Mouse (Mus musculus) embryo, embryonic 10 days (tissue): ENCODE data around the gene Mogs.

Experiments
- DNase-seq: peaks from one replicate; pipeline ENCODE4 v3.0.0-alpha.2; 2015; ENCODE audit warnings: low spot score

Gene Mogs

DNA sequence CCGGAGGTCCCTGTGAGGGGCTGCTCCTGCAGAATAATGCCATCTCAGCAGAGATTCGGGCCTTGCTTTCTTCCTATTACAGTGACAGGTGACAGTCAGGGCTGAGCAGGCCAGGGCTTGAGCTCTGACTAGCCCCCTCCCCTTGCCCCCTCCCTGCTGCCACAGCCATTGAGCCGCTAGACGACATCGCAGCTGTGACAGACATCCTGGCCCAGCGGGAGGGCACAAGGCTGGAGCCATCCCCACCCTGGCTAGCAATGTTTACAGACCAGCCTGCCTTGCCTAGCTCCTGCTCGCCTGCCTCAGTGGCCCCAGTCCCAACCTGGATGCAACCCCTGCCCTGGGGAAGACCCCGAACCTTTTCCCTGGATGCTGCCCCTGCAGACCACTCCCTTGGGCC is 36.4 kb downstream of the Mogs start:
- DNase-seq, result no peak

DNA sequence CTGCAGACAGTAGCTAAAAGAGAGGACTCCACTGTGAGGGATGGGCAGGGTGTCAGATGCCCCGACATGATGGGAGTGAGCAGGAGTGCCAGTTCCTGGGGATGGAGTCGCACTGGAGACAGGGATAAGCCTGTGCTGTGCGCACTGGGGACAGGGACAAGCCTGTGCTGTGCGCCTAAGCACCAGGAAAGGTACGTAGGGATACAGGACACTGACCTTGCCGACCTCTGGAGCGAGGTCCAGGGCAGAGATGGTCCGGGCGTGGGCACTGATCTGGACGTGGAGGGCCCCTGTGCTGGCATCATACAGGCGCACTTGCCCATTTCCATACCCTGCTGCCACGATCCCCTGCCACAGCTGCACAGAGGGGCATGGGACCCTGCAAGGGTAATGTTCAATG is 37.7 kb downstream of the Mogs start:
- DNase-seq, result no peak

DNA sequence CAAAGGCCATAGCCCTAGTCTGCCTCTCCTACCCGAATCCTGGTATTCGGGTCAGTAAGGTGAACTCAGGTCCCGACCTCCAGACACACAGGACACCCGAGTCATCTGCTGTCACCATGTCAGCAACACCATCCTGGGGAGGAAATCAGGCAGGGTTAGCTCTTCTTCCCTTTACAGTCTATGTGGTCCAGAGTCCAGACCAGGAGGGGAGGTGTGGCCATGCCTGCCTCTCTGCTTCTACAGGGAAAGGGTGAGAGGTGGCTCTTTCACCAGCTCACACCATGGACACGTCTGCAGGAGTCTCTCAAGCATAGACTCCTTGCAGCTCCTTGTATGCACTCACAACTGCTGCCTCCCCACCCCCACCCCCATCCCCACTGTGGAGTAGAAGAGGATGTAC is 38.2 kb downstream of the Mogs start:
- DNase-seq, result no peak

DNA sequence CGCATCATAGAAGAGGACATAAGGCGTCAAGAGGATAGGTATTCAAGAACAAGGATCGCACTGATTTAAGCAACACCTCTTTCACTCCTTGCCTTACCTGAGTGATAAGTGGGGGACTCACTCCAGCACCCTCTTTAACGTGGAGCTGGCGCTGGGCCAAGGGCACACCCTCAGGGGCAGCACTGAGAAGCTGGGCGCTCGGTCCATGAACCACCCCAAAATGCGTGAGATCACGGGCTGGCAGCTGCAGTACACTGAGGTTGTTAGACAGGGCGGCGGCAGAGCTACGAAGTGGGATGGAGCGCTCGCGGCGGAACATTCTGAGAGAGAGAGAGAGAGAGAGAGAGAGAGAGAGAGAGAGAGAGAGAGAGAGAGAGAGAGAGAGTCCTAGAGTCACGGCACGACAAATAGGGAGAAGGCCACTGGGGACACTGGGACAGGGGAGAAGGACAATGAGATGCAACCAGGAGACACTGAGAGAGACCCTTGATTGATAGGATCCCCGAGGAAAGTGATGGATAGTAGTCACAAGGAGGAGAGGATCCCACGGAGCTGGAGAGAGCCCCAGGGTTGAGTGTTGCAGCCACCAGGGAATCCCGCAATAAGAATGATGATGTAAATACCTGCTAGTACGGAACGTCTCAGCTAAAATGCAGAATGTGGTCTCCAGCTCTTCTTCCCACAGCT is 40.4 kb downstream of the Mogs start:
- no peak for DNase-seq

DNA sequence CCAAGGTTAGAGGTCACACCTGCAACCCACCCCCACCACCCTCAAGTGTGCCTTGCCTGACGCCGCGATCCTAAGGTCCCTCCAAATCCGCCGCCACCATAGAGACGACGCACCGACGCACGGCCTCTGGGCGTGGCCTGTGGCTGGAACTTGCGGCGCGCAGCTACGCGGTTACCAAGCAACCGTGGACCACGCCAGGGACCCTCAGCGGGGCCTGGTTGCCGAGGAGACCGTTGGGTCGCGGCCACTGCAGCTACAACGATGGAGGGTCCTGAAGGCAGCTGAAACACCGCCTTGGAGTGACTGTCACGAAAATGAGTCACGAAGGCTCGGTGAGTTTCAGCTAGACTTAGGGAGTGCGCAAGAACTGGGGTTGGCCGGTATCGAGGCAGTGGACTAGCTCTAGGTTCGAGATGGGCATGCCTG is 41.0 kb downstream of the Mogs start, which contains the start of the genes Wdr54 and 1700003E16Rik:
TSS of gene Wdr54 (minus strand) at position 139 of the 426 bp plus-strand sequence.
TSS of gene 1700003E16Rik (plus strand) at position 146 of the 426 bp plus-strand sequence.
- DNase-seq, result peak; percentile 97

DNA sequence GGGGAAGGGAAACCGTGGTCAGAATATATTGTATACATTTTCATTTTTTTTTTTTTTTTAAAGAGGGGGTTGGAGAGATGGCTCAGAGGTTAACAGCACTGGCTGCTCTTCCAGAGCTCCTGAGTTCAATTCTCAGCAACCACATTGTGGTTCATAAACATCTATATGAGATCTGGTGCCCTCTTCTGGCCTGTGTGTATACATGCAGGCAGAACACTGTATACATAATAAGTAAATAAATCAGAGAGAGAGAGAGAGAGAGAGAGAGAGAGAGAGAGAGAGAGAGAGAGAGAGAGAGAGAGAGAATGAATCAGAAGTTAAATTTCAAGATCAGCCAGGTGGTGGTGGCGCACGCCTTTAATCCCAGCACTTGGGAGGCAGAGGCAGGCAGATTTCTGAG is 44.2 kb downstream of the Mogs start:
- peak; percentile 88 for DNase-seq

DNA sequence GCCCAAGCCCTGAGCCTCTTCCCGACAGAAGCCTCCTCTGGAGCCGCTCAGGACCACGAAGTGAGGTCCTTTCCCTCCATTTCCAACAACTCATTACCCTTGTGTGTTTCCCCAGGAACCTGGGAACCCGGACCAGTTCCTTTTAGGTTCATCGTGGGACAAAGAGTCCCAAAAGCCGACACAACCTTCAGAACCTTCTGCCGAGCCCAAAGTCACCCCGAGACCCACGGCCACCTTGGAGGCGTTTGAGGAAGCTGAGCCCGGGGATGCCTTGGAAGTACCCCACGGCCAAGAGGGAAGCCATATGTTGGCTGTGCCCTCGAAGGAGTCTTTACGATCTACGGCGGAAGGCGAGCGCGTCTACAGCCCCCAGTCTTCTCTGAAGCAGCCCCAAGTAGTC is 46.1 kb downstream of the Mogs start:
- DNase-seq, result no peak

DNA sequence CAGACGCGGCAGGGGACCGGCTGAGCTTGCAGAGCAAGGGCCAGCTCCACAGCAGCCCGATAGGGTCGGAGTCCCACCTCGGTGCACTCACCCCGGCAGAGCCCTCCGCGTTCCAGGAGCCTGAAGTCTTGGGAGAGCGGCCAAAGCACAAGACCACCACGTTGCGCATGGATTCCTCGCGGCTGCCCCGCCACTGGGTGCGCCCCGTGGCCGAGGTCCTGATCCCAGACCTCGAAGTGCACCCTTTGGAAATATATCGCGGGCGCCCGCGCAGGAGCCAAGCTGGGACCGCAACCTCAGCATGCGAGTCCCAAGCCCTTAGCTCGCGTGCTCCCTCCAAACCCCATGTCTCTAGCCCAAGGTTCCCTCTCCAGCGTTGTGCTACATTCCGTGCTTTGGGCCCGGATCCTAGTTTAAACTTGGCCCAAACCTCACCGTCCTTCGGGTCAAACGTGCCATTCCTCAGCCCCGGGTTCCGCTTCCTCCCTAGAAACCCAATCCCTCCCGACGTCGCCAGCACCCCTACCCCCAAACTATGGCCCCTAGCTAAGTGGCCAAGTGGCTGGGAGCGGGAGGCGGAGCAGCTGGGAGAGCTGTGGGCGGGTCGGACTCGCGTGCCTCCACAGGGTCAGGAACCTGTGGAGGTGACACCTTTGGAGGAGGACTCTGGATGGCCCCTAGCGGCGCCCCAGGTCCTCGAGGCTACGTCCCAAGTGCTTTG is 46.8 kb downstream of the Mogs start:
- DNase-seq, result peak; percentile 43

DNA sequence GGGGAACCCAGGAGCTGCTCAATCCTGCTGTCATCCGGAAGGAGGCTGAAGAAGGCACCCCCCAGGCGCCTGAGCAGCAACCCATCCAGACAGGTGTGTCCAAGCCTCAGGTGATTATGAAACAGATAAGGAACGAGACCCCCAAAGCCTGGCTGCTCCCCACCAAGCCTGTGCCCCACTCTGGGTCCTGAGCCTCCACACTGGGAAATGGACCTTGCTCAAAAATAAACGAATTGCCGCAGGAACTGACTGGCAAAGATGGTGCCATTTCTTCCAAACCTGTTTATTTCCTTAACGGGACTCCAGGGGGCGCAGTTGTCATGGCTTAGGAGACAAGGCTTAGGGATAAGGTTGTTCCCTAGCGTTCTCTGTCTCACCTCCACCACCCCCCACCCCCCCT is 47.4 kb downstream of the Mogs start:
- peak; percentile 84 for DNase-seq

DNA sequence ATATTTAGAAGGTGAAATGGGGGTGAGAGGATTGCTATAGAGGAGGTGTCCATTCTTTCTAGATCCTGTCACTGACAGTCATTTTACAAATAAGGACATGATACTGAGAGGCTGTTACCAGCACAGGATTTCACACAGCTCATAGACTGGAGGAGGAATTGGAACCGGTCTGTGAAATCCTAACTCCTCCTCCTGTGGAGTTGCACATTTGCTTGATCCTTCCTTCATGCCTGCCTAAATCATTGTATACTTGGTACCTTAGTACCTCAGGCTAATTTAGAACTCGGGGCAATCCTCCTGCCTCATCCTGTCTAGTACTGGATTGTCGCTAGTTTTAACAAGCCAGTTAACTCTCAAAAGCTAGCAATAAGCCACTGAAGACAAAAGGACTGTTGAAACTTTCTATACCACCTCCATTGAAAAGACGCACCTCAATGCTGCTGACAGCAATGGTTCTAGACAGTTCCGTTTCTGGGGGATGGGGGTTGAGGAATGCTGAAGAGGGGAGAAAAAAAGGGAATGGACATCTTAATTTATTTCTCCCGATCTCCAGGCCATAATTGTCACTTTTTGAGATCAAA is 49.8 kb downstream of the Mogs start:
- DNase-seq, result no peak

DNA sequence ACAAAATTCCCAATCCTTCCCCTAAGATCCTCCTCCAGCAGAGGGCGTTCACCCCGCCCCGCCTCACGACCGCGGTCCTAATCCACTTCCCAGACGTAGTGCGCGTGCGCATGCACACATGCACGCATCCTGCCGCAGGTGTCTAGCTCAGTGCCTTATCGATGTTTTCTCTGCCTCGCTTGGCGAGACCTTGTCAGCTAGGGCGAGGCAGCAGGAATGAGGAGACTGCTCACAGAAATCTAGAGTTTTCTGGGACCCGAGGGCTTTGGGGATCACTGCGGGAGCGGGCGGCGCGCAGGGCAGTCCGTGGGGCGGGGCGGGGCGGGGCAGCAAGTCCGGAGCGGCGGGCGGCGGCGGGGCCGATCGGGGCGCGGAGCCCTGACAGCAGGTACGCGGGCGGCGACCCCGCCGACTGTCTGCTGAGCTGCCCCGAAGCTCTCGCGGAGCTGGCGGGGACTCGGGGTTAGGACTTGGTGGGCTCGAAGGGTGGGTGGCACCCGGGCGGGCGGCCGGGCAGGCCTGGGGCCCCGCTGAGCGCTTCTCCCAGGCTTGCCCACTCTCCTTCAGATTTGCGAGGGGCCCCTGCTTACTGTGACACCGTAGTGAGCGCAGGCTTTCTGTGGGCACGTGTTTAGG is 50.4 kb downstream of the Mogs start, which contains the start of gene Dctn1:
TSS of gene Dctn1 (plus strand) at position 314 of the 636 bp plus-strand sequence.
- peak; percentile 97 for DNase-seq

DNA sequence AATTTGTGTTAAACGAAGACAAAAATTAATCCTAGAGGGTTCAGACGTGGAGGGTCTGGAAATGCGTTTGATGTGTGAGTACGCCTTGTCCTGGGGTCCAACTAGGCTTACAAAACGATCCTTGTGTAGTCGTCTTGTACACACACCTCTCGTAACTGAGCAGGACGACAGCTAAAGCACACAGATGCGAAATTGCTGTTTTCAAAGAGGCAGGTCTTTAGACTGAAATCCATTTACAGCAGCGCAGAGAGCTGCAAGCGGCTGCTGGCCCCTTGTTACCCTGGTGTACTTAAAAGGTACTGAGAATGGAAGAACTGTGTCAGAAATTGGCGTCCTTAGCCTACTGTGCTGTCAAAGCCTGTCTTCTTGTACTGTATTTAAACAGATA is 50.9 kb downstream of the Mogs start:
- DNase-seq, result no peak
